8 mouse cellular contexts compared by ENCODE assay signal in genomic region chr8:94600478-94600877, GRCm38 (mm10). TPM values are rescaled to one million over a fixed set of nuclear protein-coding genes. Genes with fewer than 3 reads are reported as not detected.
DNase-seq lines count a peak whose midpoint lies in the region; ATAC-seq and TF ChIP-seq lines count a peak whose summit lies in the region.

No protein-coding gene starts in this region.

- H3K4me2 ChIP-seq in heart, postnatal 0 days (ENCODE audit: low read depth, low read length), result peak overlapping the region; percentile 85
- peak overlapping the region; percentile 76 for H3K4me2 ChIP-seq in midbrain, embryonic 11.5 days

- peaks cover 18% of the 10 kb centered on the region for H3K4me1 ChIP-seq in heart, postnatal 0 days (ENCODE audit: control insufficient read depth, insufficient read depth)
- H3K4me1 ChIP-seq in hindbrain, embryonic 10.5 days (replicated peaks), result peaks cover 26% of the 10 kb centered on the region
- peaks cover 19% of the 10 kb centered on the region for H3K4me1 ChIP-seq in midbrain, embryonic 11.5 days (ENCODE audit: control insufficient read depth, insufficient read depth, low read length)

- TF ChIP-seq EP300 in heart, postnatal 0 days (IDR thresholded peaks at IDR 0.05; ENCODE audit: low read depth), result no peak

- intact Hi-C loops in heart, postnatal 36 days (cut with DNase I), result no loop called here

- DNase-seq in heart, postnatal 0 days (ENCODE audit: low spot score), result no peak
- no peak for DNase-seq in heart, postnatal 36 days
- peak; percentile 34 for DNase-seq in MN1 (ENCODE audit: low spot score)
- no peak for DNase-seq in hindbrain, embryonic 10.5 days (ENCODE audit: low spot score)
- DNase-seq in midbrain, embryonic 11.5 days (ENCODE audit: low spot score, missing footprints), result no peak
- DNase-seq in adrenal gland, adult 2 months, result no peak
- DNase-seq in ovary, postnatal 10 days (ENCODE audit: low spot score), result no peak

- peak overlapping the region; percentile 97 for H3K9ac ChIP-seq in heart, postnatal 0 days (replicated peaks; ENCODE audit: low read depth, low read length)
- H3K9ac ChIP-seq in midbrain, embryonic 11.5 days (ENCODE audit: low read length), result peak overlapping the region; percentile 77

- H3K27ac ChIP-seq in heart, postnatal 0 days (ENCODE audit: low read depth), result peak overlapping the region; percentile 96
- peak overlapping the region; percentile 97 for H3K27ac ChIP-seq in hindbrain, embryonic 10.5 days
- H3K27ac ChIP-seq in midbrain, embryonic 11.5 days (ENCODE audit: low read depth, low read length), result no peak overlapping the region

- no peaks in the 10 kb centered on the region for H3K9me3 ChIP-seq in heart, postnatal 0 days (replicated peaks; ENCODE audit: control insufficient read depth, low read length)
- no peaks in the 10 kb centered on the region for H3K9me3 ChIP-seq in hindbrain, embryonic 10.5 days
- H3K9me3 ChIP-seq in midbrain, embryonic 11.5 days (ENCODE audit: control insufficient read depth, low read length), result no peaks in the 10 kb centered on the region

- H3K27me3 ChIP-seq in heart, postnatal 0 days (ENCODE audit: control insufficient read depth, insufficient read depth, low read length), result no peaks in the 10 kb centered on the region
- no peaks in the 10 kb centered on the region for H3K27me3 ChIP-seq in hindbrain, embryonic 10.5 days (ENCODE audit: insufficient read depth, poor library complexity, severe bottlenecking)
- H3K27me3 ChIP-seq in midbrain, embryonic 11.5 days (ENCODE audit: control insufficient read depth, insufficient read depth, low read length), result no peaks in the 10 kb centered on the region

- ATAC-seq in heart, postnatal 0 days (ENCODE audit: insufficient read depth, low read depth), result no peak
- no peak for ATAC-seq in midbrain, embryonic 11.5 days (ENCODE audit: low FRiP score)
- no peak for ATAC-seq in erythroid progenitor cell, adult 5-6 weeks (replicated peaks; ENCODE audit: low FRiP score, poor library complexity, severe bottlenecking)

- no peaks in the 10 kb centered on the region for H3K36me3 ChIP-seq in heart, postnatal 0 days (replicated peaks; ENCODE audit: control insufficient read depth, insufficient read depth, low read length)
- H3K36me3 ChIP-seq in hindbrain, embryonic 10.5 days, result 0 out of 2 replicates have a peak, but pooled peaks cover 3% of the 10 kb centered on the region
- no peaks in the 10 kb centered on the region for H3K36me3 ChIP-seq in midbrain, embryonic 11.5 days (ENCODE audit: control insufficient read depth, insufficient read depth, low read length)

- peak overlapping the region; percentile 98 for H3K4me3 ChIP-seq in heart, postnatal 0 days (ENCODE audit: low read depth, low read length)
- H3K4me3 ChIP-seq in hindbrain, embryonic 10.5 days, result peak overlapping the region; percentile 99
- H3K4me3 ChIP-seq in midbrain, embryonic 11.5 days (ENCODE audit: low read depth, low read length), result peak overlapping the region; percentile 85

- no peak for TF ChIP-seq CTCF in heart, postnatal 0 days (IDR thresholded peaks at IDR 0.05; ENCODE audit: low read depth)

- WGBS in heart, postnatal 0 days, result 21% methylated on average over 5 of the region's 5 CpGs
- WGBS in hindbrain, embryonic 10.5 days, result 36% methylated on average over 5 of the region's 5 CpGs
- WGBS in midbrain, embryonic 11.5 days, result 31% methylated on average over 5 of the region's 5 CpGs

RNA-seq across cellular contexts. Expression of gene Rspry1, which starts 1.3 kb away (rescaled TPM):
- 13.6 and 22.7 TPM in 2 replicates for total RNA-seq in heart, postnatal 0 days (2014; rRNA removed; ENCODE audit: low replicate concordance)
- 15.8 and 16.9 TPM in 2 replicates for polyA plus RNA-seq in heart, postnatal 0 days (2015; fragmentation: Nextera tagmentation; extraction: Ambion mirVana)
- total RNA-seq in heart, postnatal 36 days (2021), result 10 to 100 TPM; 12.4 to 12.7 TPM
- polyA plus RNA-seq in hindbrain, embryonic 10.5 days (2016; fragmentation: Nextera tagmentation; extraction: Ambion mirVana), result 41.8 and 42.7 TPM in 2 replicates
- 50.7 and 51.9 TPM in 2 replicates for polyA plus RNA-seq in midbrain, embryonic 11.5 days (2014; fragmentation: Nextera tagmentation; extraction: Ambion mirVana)
- total RNA-seq in adrenal gland, adult 2 months (2021), result 10 to 100 TPM; 18.6 to 25.3 TPM
- 3.7 and 4.0 TPM in 2 replicates for polyA plus RNA-seq in adrenal gland, adult 2 months (2012; rRNA removed)
- total RNA-seq in erythroid progenitor cell, adult 5-6 weeks (2015; ENCODE audit: low replicate concordance), result 18.7 and 23.5 TPM in 2 replicates
- 29.0 and 35.3 TPM in 2 replicates for total RNA-seq in erythroid progenitor cell, adult 5-6 weeks (2017; ENCODE audit: low replicate concordance)

RNA-seq across cellular contexts. Expression of gene Fam192a, which starts 1.3 kb away (rescaled TPM):
- 13.9 and 17.4 TPM in 2 replicates for total RNA-seq in heart, postnatal 0 days (2014; rRNA removed; ENCODE audit: low replicate concordance)
- 30.4 and 37.9 TPM in 2 replicates for polyA plus RNA-seq in heart, postnatal 0 days (2015; fragmentation: Nextera tagmentation; extraction: Ambion mirVana)
- 10 to 100 TPM; 20.6 to 24.8 TPM for total RNA-seq in heart, postnatal 36 days (2021)
- polyA plus RNA-seq in hindbrain, embryonic 10.5 days (2016; fragmentation: Nextera tagmentation; extraction: Ambion mirVana), result 82.4 and 86.2 TPM in 2 replicates
- polyA plus RNA-seq in midbrain, embryonic 11.5 days (2014; fragmentation: Nextera tagmentation; extraction: Ambion mirVana), result 107 and 127 TPM in 2 replicates
- total RNA-seq in adrenal gland, adult 2 months (2021), result 10 to 100 TPM; 37.2 to 48.4 TPM
- polyA plus RNA-seq in adrenal gland, adult 2 months (2012; rRNA removed), result 20.5 and 31.9 TPM in 2 replicates
- total RNA-seq in erythroid progenitor cell, adult 5-6 weeks (2015; ENCODE audit: low replicate concordance), result 18.0 and 20.1 TPM in 2 replicates
- total RNA-seq in erythroid progenitor cell, adult 5-6 weeks (2017; ENCODE audit: low replicate concordance), result 37.7 and 66.1 TPM in 2 replicates
